Mouse (Mus musculus): ENCODE results near the gene Phkg2.

- TF ChIP-seq POLR2A (IDR thresholded peaks at IDR 0.05; ENCODE audit: low read depth, low read length) (no peak), CTCF (IDR thresholded peaks at IDR 0.05; ENCODE audit: extremely low read depth, insufficient read length, insufficient replicate concordance, low read depth, low read length) (no peak)
These were observed 416 bp downstream of the Phkg2 start for GRCm38 (mm10) chr7:127573503-127574008.

Measured in small intestine, adult 2 months (tissue).